Mouse (Mus musculus) frontal cortex, adult (tissue): ENCODE measurements around the gene Clasp1.

ENCODE experiments used
- ATAC-seq: cut with Nextera tagmentation; 2 replicates; pipeline ENCODE4 v1.9.2; 2017; ENCODE audit warnings: mild to moderate bottlenecking, moderate library complexity, mixed read lengths; ENCODE audit not compliant: low TSS enrichment

Gene Clasp1

DNA sequence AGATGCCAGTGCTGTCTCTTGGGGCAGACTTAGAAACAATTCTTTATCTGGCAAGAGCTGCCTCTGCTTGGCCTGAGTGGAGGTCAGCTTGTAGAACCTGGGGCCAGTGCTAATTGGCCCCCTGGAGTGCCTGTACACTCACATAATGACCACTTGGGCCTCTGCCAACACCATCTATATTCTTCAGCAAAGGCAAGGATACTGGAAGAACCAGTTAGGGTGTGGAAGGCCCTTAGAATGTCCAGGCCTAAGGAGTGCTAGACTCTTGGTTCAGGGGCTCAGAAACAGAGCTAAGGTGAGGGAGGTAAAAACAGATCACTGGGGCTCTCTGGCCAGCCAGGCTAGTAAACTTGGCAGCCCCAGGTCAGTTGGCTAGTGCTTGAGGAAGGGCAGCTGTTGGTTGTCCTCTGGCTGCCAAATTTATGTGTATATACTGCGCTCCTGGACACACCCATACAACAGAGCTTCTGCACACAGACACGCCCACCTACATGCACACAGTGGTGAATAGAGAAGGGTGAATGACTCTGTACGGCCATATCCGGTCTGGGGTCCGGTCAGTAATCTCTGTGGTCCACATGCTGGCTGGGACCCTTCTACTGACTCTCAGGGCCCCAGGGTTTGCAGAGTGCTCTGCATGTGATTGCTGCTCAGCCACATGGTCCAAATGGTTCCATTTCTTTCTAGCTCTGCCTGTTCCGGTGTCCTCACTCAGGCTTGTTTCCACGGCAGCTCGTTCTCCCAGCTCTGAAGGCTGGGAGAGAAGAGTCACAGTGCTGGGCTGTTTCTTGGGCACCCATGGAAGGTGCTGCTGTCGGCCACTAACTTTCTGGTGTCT lies 261.3 kb downstream of the Clasp1 start:
- no peak for ATAC-seq

DNA sequence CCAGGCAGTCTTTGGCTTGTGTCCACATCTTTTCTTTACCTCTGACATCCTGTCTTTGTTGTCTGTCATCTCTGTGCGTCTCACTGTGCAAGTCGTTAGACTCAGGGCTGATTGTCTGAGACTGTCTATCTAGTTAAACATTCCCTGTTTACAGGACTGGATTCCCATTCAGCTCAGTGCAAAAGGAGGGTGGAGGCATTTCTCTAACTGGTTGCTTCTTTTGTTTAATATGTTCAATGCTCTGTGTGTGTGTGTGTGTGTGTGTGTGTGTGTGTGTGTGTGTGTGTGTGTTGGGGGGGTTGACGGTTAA lies 261.9 kb downstream of the Clasp1 start:
- ATAC-seq = no peak

DNA sequence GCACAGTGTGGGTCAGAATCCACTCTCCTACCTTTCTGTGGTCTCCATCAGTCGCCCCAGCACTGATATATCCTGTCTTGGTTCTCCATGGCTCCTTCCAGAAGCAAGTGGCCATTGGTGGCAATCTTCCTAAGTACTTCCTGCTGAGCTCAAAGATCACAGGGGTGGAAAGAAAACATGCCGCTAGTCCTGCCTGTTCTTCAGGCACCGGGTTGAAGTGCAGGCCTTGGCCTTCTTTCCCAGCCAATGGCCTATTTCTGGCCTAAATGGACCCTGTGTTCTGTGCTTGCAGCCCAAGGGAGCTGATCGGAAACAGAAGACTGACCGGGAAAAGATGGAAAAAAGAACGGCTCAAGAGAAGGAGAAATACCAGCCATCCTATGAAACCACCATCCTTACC lies 269.9 kb downstream of the Clasp1 start:
- ATAC-seq = no peak

DNA sequence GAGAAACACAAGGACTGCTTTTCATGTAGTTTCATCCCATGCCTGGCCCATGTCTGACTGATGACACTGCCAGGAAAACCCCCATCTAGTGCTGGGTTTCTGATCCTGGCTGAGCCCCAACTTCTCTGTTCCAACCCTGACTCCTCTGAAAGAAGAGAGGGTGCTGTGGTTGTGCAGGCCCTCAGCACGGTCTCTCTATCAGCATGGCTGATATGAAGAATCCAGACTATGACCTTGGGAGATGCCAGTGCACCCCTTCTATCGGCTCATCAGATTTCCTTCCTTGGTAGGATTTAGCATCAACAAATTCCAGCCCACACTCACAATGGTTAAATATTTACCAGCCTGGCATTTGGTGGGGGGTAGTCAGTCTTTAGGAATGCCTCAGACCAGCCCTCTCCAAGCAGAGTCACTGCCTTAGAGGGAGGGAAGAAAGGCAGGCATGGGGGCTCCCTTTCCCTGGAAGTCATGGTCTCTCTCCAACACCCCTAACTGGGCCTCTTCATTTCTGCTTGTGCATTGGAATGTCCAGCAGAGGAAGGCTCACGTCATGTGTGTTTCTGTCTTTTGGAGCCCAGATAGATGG lies 272.1 kb downstream of the Clasp1 start:
- no peak for ATAC-seq
